Mouse (Mus musculus): ENCODE measurements around the gene Ctdspl. TPM values are rescaled to one million over a fixed set of nuclear protein-coding genes. Genes with fewer than 3 reads are reported as not detected.
A peak's percentile ranks its signal among the peaks of the same experiment; 100 is the strongest.

Gene Ctdspl
- polyA plus RNA-seq, 1 experiment from 2014 or later, result 22.9 TPM

DNA sequence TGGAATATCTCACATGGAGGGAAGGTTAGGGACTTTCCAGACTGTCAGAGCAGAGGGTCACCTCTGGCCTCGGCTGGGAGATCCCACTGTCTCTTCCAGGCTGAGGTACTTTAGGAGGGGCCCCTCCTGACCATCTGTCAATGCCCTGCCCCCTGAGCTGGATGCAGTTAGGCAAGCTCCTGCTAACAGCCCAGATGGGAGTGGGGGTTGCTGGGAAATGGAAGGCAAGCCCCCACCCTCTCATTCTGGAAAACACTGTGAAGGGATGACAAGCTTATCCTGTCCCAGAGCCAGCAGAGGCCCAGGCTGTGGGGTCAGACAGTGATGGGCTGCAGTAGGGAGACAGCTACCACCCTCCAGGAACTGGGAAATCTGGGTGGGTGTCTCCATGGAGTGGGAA, 160.2 kb downstream of the Ctdspl start:
- H3K9ac ChIP-seq, result no peak overlapping the region
- TF ChIP-seq CTCF (IDR thresholded peaks at IDR 0.05; ENCODE audit: low read depth), result no peak
- 24% methylated on average over 1 of the region's 1 CpGs for WGBS
- no peak overlapping the region for H3K4me3 ChIP-seq (ENCODE audit: low read depth, low read length)
- H3K27me3 ChIP-seq (ENCODE audit: insufficient read depth, low read length), result 0 out of 2 replicates have a peak, but pooled peaks cover 1% of the 10 kb centered on the region
- ATAC-seq (ENCODE audit: insufficient read depth) (no peak), DNase-seq (no peak)
- H3K4me2 ChIP-seq, result no peak overlapping the region
- H3K36me3 ChIP-seq (ENCODE audit: insufficient read depth), result 0 out of 2 replicates have a peak, but pooled peaks cover 3% of the 10 kb centered on the region
- H3K9me3 ChIP-seq (ENCODE audit: low read depth, low read length), result no peaks in the 10 kb centered on the region
- peaks cover 10% of the 10 kb centered on the region; the same call in 1 of the 2 replicates for H3K4me1 ChIP-seq (ENCODE audit: insufficient read depth)
- H3K27ac ChIP-seq (ENCODE audit: low read depth), result no peak overlapping the region

DNA sequence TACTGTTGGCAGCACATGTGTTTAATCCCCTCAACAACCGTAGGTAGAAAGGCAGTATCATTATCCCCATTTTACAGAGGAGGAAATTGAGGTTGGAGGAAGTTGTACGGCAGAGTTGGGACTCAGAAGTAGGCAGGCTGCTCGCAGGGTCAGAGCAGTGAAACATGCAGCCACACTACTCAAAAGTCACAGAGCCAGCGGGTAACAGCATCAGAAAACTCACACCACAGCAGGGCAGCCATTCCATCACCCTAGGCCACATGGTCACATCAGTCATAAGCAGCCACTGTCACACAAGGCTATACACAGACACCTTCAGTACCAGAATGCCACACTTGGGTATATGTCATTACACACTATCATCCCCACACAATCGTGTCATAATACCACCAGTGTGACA, 161.1 kb downstream of the Ctdspl start:
- 80% methylated on average over 5 of the region's 5 CpGs for WGBS
- TF ChIP-seq CTCF (IDR thresholded peaks at IDR 0.05; ENCODE audit: low read depth), result no peak
- Histone ChIP-seq H3K27me3 (ENCODE audit: insufficient read depth, low read length) (peaks cover 10% of the 10 kb centered on the region; the same call in 1 of the 2 replicates), H3K4me1 (ENCODE audit: insufficient read depth) (peaks cover 9% of the 10 kb centered on the region; the same call in 1 of the 2 replicates), H3K9me3 (ENCODE audit: low read depth, low read length) (no peaks in the 10 kb centered on the region), H3K36me3 (ENCODE audit: insufficient read depth) (0 out of 2 replicates have a peak, but pooled peaks cover 3% of the 10 kb centered on the region), H3K4me2 (peak overlapping the region; percentile 69), H3K4me3 (ENCODE audit: low read depth, low read length) (no peak overlapping the region; the same call in 1 of the 2 replicates), H3K27ac (ENCODE audit: low read depth) (no peak overlapping the region), H3K9ac (no peak overlapping the region)
- no peak for DNase-seq
- no peak; the same call in 1 of the 2 replicates for ATAC-seq (ENCODE audit: insufficient read depth)

DNA sequence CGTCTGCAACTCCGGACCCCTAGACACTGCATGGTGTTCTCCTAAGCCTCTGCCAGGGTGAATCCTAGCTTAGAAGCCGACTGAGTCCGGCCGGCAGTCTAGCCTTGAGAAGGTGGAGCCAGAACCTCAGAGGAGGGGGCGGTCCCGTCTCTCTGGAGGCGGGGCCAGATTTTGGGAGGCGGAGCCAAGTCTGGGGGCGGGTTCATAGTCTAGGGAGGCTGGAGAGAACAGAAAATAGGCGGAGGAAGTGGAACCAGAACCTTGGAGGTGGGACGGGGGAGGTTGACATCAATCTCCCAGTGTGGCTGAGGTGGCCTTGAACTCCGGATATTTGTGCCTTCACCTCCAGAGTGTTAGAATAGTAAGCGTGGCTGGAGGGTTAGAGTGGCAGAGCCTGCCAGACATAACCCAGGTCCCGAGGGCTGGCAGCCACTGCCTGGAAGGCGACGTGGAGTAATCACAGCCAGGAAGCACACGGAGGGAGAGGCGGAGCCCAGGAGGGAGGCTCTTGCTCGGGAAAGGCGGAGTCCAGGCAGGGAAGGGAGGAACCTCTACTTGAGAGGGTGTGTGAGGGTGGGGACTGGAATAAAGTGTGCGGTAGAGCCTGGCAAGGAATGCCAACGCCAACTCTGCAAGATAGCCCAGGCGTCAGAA, 162.0 kb downstream of the Ctdspl start:
- peaks cover 16% of the 10 kb centered on the region; the same call in 1 of the 2 replicates for H3K27me3 ChIP-seq (ENCODE audit: insufficient read depth, low read length)
- peaks cover 10% of the 10 kb centered on the region; the same call in 1 of the 2 replicates for H3K4me1 ChIP-seq (ENCODE audit: insufficient read depth)
- peak overlapping the region; percentile 82 for H3K27ac ChIP-seq (ENCODE audit: low read depth)
- ATAC-seq (ENCODE audit: insufficient read depth) (peak; percentile 90), DNase-seq (peak; percentile 95)
- H3K9me3 ChIP-seq (ENCODE audit: low read depth, low read length), result no peaks in the 10 kb centered on the region
- H3K4me2 ChIP-seq, result peak overlapping the region; percentile 69
- under 1% methylated on average over 24 of the region's 24 CpGs for WGBS
- 0 out of 2 replicates have a peak, but pooled peaks cover 3% of the 10 kb centered on the region for H3K36me3 ChIP-seq (ENCODE audit: insufficient read depth)
- no peak for TF ChIP-seq CTCF (IDR thresholded peaks at IDR 0.05; ENCODE audit: low read depth)
- H3K4me3 ChIP-seq (ENCODE audit: low read depth, low read length), result peak overlapping the region; percentile 43
- peak overlapping the region; percentile 25; the same call in 1 of the 2 replicates for H3K9ac ChIP-seq

DNA sequence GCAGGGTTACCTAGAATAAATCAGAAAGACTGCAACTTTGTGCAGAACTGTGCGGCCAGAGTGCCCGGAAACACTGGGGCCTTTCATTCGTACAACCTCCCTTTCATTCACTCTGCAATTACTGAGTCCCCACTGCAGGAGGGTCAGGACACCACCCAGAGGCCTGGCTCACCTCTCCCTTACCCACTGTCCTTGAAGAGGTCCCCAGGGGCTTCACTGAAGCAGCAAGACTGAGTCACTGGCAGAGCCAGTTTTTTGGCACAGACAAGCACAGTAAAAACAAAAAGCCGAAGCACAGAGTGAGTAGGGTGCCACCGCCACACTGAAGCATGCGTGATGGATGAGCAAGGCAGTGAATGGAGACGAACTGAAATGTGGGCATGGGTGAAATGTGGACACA, 163.2 kb downstream of the Ctdspl start:
- Histone ChIP-seq H3K36me3 (ENCODE audit: insufficient read depth) (no peaks in the 10 kb centered on the region), H3K4me2 (no peak overlapping the region), H3K9ac (no peak overlapping the region), H3K9me3 (ENCODE audit: low read depth, low read length) (no peaks in the 10 kb centered on the region), H3K27ac (ENCODE audit: low read depth) (no peak overlapping the region), H3K4me1 (ENCODE audit: insufficient read depth) (peaks cover 18% of the 10 kb centered on the region), H3K4me3 (ENCODE audit: low read depth, low read length) (no peak overlapping the region), H3K27me3 (ENCODE audit: insufficient read depth, low read length) (peaks cover 16% of the 10 kb centered on the region; the same call in 1 of the 2 replicates)
- DNase-seq (no peak), ATAC-seq (ENCODE audit: insufficient read depth) (no peak)
- WGBS, result 67% methylated on average over 7 of the region's 7 CpGs
- TF ChIP-seq CTCF (IDR thresholded peaks at IDR 0.05; ENCODE audit: low read depth), result no peak

DNA sequence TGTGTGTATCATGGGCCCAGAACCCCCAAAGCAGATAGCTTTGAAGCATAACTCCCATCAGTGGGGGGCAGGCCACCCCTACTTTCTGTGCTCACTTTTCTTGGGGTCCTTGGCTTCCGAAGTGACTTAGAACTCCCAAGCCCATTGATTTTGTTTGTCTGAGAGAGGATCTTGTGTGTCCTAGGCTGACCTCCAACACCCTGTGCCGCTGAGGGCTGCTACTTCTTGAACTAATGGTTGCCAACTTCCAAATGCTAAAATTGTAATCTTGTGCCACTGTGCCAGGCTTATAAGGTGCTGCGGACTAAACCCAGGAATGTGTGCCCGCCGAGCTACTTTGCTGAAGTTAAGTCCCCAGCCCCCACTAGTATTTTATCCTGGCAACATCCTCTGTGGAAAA, 164.2 kb downstream of the Ctdspl start:
- DNase-seq, result no peak
- Histone ChIP-seq H3K27me3 (ENCODE audit: insufficient read depth, low read length) (peaks cover 16% of the 10 kb centered on the region; the same call in 1 of the 2 replicates), H3K9ac (no peak overlapping the region), H3K9me3 (ENCODE audit: low read depth, low read length) (no peaks in the 10 kb centered on the region), H3K4me2 (no peak overlapping the region), H3K27ac (ENCODE audit: low read depth) (no peak overlapping the region), H3K4me3 (ENCODE audit: low read depth, low read length) (no peak overlapping the region), H3K4me1 (ENCODE audit: insufficient read depth) (peaks cover 20% of the 10 kb centered on the region), H3K36me3 (ENCODE audit: insufficient read depth) (no peaks in the 10 kb centered on the region)
- WGBS, result 87% methylated on average over 5 of the region's 5 CpGs
- TF ChIP-seq CTCF (IDR thresholded peaks at IDR 0.05; ENCODE audit: low read depth), result no peak
- ATAC-seq (ENCODE audit: insufficient read depth), result no peak

DNA sequence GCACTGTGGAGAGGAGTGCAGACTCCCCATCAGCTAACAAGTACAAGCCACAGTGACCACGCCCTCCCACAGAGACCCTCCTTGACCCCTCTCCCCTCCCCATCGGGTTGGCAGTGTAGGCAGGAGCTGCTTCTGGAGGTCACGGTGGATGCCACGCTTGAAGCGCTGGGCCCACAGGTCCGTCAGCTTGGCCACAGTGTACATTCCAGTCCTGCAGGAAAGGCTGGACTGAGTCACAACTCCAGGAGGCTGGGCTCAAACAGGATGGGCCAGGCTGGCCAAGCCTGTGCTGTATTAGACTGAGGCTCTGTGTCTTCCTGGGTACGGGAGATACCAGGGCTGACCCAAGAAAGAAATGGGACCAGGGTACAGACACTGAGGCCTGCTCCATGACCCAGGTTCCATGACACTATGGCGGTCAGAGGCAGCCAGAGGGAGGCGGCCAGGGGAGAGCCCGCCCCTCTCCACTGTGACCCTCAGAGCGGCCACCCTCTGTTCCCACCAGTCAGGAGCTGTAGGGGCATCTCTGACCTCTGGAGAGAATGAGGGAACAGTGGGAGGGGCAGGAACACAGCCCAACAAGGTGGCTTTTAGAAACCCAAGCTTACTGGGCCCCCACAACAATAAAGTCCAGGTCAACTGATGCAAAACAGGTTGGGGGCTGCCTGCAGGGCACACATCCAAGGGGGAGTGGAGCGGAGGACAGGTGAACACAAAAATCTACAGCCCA, 165.5 kb downstream of the Ctdspl start:
- Histone ChIP-seq H3K27me3 (ENCODE audit: insufficient read depth, low read length) (peaks cover 16% of the 10 kb centered on the region; the same call in 1 of the 2 replicates), H3K4me2 (peak overlapping the region; percentile 93), H3K36me3 (ENCODE audit: insufficient read depth) (no peaks in the 10 kb centered on the region), H3K9me3 (ENCODE audit: low read depth, low read length) (no peaks in the 10 kb centered on the region), H3K27ac (ENCODE audit: low read depth) (no peak overlapping the region), H3K9ac (no peak overlapping the region), H3K4me1 (ENCODE audit: insufficient read depth) (peaks cover 20% of the 10 kb centered on the region), H3K4me3 (ENCODE audit: low read depth, low read length) (peak overlapping the region; percentile 56; the same call in 1 of the 2 replicates)
- no peak for TF ChIP-seq CTCF (IDR thresholded peaks at IDR 0.05; ENCODE audit: low read depth)
- 57% methylated on average over 12 of the region's 12 CpGs for WGBS
- no peak for ATAC-seq (ENCODE audit: insufficient read depth)
- no peak for DNase-seq

All from lung, embryonic 14.5 days (tissue).